Mouse (Mus musculus) T-helper 2 cell (primary cell): ENCODE measurements at regions not wholly inside any gene's neighbourhood (a gene's known extent, or its start where the extent isn't known, plus 50 kb on each side); places are given as distances from the start of the nearest gene placed in this dataset.
"Not testable (repeated sequence)": the region's sequence is repeated elsewhere in the genome, so short reads cannot be mapped to it uniquely, and the experiment has no call there.

ENCODE experiments used
- in situ Hi-C: fragments of 300-600 bp; cut with MboI, MseI; formaldehyde crosslinking; loops from one replicate; pipeline ENCODE4 v1.15.1; 2025; ENCODE audit warnings: high pct_unique_total_duplicates

GRCm38 (mm10) chr3:153144217-153144616 is 162.2 kb upstream of the St6galnac5 start:
- in situ Hi-C loops = no loop called here

GRCm38 (mm10) chr3:153140985-153141384 is 158.9 kb upstream of the St6galnac5 start:
- in situ Hi-C loops = no loop called here

- in situ Hi-C loops = no loop called here
These were observed 143.3 kb upstream of the St6galnac5 start for GRCm38 (mm10) chr3:153125335-153125734.

GRCm38 (mm10) chr3:153121934-153122333 is 139.9 kb upstream of the St6galnac5 start:
- in situ Hi-C loops = no loop called here

- in situ Hi-C loops = no loop called here
These were observed 137.1 kb upstream of the St6galnac5 start for GRCm38 (mm10) chr3:153119142-153119541.

GRCm38 (mm10) chr3:153118643-153119042 is 136.6 kb upstream of the St6galnac5 start:
- in situ Hi-C loops = no loop called here

- in situ Hi-C loops = no loop called here
These were observed 123.5 kb upstream of the St6galnac5 start for GRCm38 (mm10) chr3:153105591-153105990.

GRCm38 (mm10) chr3:153090572-153090971 is 108.5 kb upstream of the St6galnac5 start:
- in situ Hi-C loops = not testable (repeated sequence)

- in situ Hi-C loops = no loop called here
These were observed 103.2 kb upstream of the St6galnac5 start for GRCm38 (mm10) chr3:153085096-153085788.

GRCm38 (mm10) chr3:153084226-153085095 is 102.4 kb upstream of the St6galnac5 start:
- in situ Hi-C loops = no loop called here

- in situ Hi-C loops = no loop called here
These were observed 98.3 kb upstream of the St6galnac5 start for GRCm38 (mm10) chr3:153080371-153080770.

- in situ Hi-C loops = no loop called here
These were observed 96.0 kb upstream of the St6galnac5 start for GRCm38 (mm10) chr3:153077846-153078703.

- in situ Hi-C loops = no loop called here
These were observed 90.3 kb upstream of the St6galnac5 start for GRCm38 (mm10) chr3:153072200-153072919.

- in situ Hi-C loops = no loop called here
These were observed 89.5 kb upstream of the St6galnac5 start for GRCm38 (mm10) chr3:153071549-153071948.

- in situ Hi-C loops = no loop called here
These were observed 89.1 kb upstream of the St6galnac5 start for GRCm38 (mm10) chr3:153071123-153071522.

- in situ Hi-C loops = no loop called here
These were observed 83.8 kb upstream of the St6galnac5 start for GRCm38 (mm10) chr3:153065890-153066289.

GRCm38 (mm10) chr3:153053163-153053562 is 71.1 kb upstream of the St6galnac5 start:
- in situ Hi-C loops = no loop called here

- in situ Hi-C loops = no loop called here
These were observed 69.5 kb upstream of the St6galnac5 start for GRCm38 (mm10) chr3:153051566-153051965.

GRCm38 (mm10) chr3:153045328-153045727 is 63.3 kb upstream of the St6galnac5 start:
- in situ Hi-C loops = loop anchor here (10.0 kb wide), 1 partner anchor 951 kb away; no protein-coding TSS in a partner anchor

- in situ Hi-C loops = loop anchor here (10.0 kb wide), 1 partner anchor 729 kb away; no protein-coding TSS in a partner anchor
These were observed 51.9 kb upstream of the St6galnac5 start for GRCm38 (mm10) chr3:153033980-153034379.
